Mouse (Mus musculus): Measurements from ENCODE around the gene Sesn3. TPM values are rescaled to one million over a fixed set of nuclear protein-coding genes. Genes with fewer than 3 reads are reported as not detected.

The Sesn3 gene
- polyA plus RNA-seq, 1 experiment: 26.4 TPM

- TF ChIP-seq CTCF (IDR thresholded peaks at IDR 0.05; ENCODE audit: borderline replicate concordance, extremely low read depth, insufficient read depth, insufficient read length) (no peak), POLR2A (IDR thresholded peaks at IDR 0.05; ENCODE audit: borderline replicate concordance, extremely low read depth, insufficient read depth, insufficient read length, poor library complexity, severe bottlenecking) (no peak)
- DNase-seq (ENCODE audit: low read depth): no peak
These were observed 107.5 kb downstream of the Sesn3 start for GRCm38 (mm10) chr9:14382256-14382791.

Other genes starting within 250 kb of the Sesn3 start
- gene Endod1, start 106.4 kb downstream of the Sesn3 start, polyA plus RNA-seq (2012; rRNA removed): 9.7 and 16.1 TPM in 2 replicates
- 0.19 and 0.21 TPM in 2 replicates for gene Kdm4d, start 225.4 kb downstream of the Sesn3 start, polyA plus RNA-seq (2012; rRNA removed)
- 68.1 and 77.7 TPM in 2 replicates for gene Cwc15, start 225.6 kb downstream of the Sesn3 start, polyA plus RNA-seq (2012; rRNA removed)

Data from brain, embryonic 14.5 days (tissue).